Mouse (Mus musculus): ENCODE data around the gene Prickle1.

- TF ChIP-seq CTCF (IDR thresholded peaks at IDR 0.05; ENCODE audit: insufficient read depth, low read length): no peak
- TF ChIP-seq POLR2A (IDR thresholded peaks at IDR 0.05; ENCODE audit: borderline replicate concordance, extremely low read depth, low read depth, low read length): no peak
Observed at GRCm38 (mm10) chr15:93579100-93579499, 16.6 kb downstream of the Prickle1 start.

Data from lung, adult 2 months (tissue).